Mouse (Mus musculus): Measurements from ENCODE around the gene H2-Eb2. TPM values are rescaled to one million over a fixed set of nuclear protein-coding genes. Genes with fewer than 3 reads are reported as not detected.
A peak's percentile ranks its signal among the peaks of the same experiment; 100 is the strongest.
"Not testable (repeated sequence)": the region's sequence is repeated elsewhere in the genome, so short reads cannot be mapped to it uniquely, and the experiment has no call there.

The H2-Eb2 gene
- polyA plus RNA-seq, 1 experiment from 2014 or later = not detected

DNA sequence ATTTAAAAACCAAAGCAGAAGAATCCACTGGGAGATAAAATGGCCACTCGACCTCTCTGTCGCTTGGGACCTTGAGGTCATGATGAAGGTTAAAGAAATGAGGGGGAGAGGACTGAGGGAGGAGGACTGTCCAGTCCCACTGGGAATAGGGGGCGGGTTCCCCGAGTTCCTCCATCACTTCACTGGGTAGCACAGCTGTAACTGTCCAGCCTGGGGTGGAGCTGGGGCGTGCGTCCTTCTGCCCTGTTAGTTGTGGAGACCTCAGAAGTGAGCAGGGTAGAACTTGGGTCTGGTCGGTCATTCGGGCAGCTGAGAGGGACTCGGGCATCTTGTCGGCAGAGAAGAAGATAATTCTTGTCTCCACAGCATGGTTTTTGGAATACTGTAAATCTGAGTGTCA, 16.2 kb upstream of the H2-Eb2 start:
- H3K36me3 ChIP-seq (replicated peaks) = no peaks in the 10 kb centered on the region
- peaks cover 11% of the 10 kb centered on the region for H3K27me3 ChIP-seq (ENCODE audit: poor library complexity, severe bottlenecking)
- peaks cover 11% of the 10 kb centered on the region for H3K4me1 ChIP-seq
- peak overlapping the region; percentile 82 for H3K27ac ChIP-seq
- H3K9me3 ChIP-seq = no peaks in the 10 kb centered on the region
- DNase-seq (ENCODE audit: extremely low spot score, low spot score) = no peak
- WGBS = 31% methylated on average over 10 of the region's 10 CpGs
- peak overlapping the region; percentile 68 for H3K4me3 ChIP-seq

- 21% methylated on average over 38 of the region's 38 CpGs for WGBS
- DNase-seq (ENCODE audit: extremely low spot score, low spot score) = peak; percentile 64
- Histone ChIP-seq H3K36me3 (replicated peaks) (no peaks in the 10 kb centered on the region), H3K27ac (peak overlapping the region; percentile 82), H3K9me3 (no peaks in the 10 kb centered on the region), H3K4me1 (peaks cover 11% of the 10 kb centered on the region), H3K27me3 (ENCODE audit: poor library complexity, severe bottlenecking) (peaks cover 11% of the 10 kb centered on the region), H3K4me3 (peak overlapping the region; percentile 68)
These were observed 15.6 kb upstream of the H2-Eb2 start for GRCm38 (mm10) chr17:34309683-34310385.

- H3K9me3 ChIP-seq; H3K4me3 ChIP-seq; H3K27ac ChIP-seq; DNase-seq (ENCODE audit: extremely low spot score, low spot score); H3K36me3 ChIP-seq (replicated peaks): not testable (repeated sequence)
- H3K27me3 ChIP-seq (ENCODE audit: poor library complexity, severe bottlenecking) = peaks cover 11% of the 10 kb centered on the region
- 91% methylated on average over 3 of the region's 3 CpGs for WGBS
- H3K4me1 ChIP-seq = peaks cover 11% of the 10 kb centered on the region
These were observed 14.9 kb upstream of the H2-Eb2 start for GRCm38 (mm10) chr17:34310526-34310925.

DNA sequence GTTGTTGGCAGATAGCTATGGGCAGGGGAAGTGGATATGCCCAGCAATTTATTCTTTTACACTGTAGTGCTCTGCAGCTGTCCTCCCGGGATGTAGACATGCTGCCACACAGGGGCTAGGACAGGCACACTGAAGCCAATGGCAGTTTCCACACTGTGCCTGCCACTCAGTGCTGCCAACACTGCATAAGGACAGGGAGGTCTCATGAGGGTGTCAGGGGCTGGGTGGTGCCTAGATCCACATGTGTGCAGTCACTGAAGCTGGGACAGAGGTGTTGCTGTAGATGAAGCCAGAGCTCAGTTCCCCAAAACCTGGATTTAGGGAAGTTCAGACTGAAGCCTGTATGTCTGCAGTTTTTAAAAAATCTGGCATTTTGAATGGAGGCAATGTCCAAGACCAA, 13.3 kb upstream of the H2-Eb2 start:
- Histone ChIP-seq H3K27ac (no peak overlapping the region), H3K4me1 (peaks cover 11% of the 10 kb centered on the region), H3K27me3 (ENCODE audit: poor library complexity, severe bottlenecking) (peaks cover 11% of the 10 kb centered on the region), H3K4me3 (no peak overlapping the region), H3K9me3 (no peaks in the 10 kb centered on the region), H3K36me3 (replicated peaks) (no peaks in the 10 kb centered on the region)
- DNase-seq (ENCODE audit: extremely low spot score, low spot score) = no peak
- WGBS = 91% methylated on average over 1 of the region's 1 CpGs

DNA sequence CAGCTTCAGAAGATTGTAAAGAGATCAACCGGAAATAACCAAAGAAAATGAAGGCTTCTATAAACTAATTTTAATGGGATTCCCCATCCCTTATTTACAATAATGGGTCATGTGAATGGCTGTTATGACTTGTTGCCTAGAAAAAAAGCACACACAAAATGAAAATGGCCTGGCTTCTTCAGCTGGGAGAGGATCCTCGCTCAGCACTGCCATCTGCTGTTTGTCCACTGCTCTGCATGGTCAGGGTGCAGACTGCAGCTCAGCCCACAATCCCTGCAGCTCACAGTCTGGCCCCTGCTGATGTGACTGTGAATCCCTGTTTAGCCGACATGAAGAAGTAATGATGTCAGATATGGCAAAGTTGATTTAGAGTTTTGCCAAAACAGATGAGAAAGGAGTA, 12.1 kb upstream of the H2-Eb2 start:
- 41% methylated on average over 3 of the region's 3 CpGs for WGBS
- DNase-seq (ENCODE audit: extremely low spot score, low spot score) = peak; percentile 67
- Histone ChIP-seq H3K9me3 (no peaks in the 10 kb centered on the region), H3K27me3 (ENCODE audit: poor library complexity, severe bottlenecking) (peaks cover 4% of the 10 kb centered on the region; the same call in 1 of the 2 replicates), H3K4me3 (no peak overlapping the region), H3K4me1 (peaks cover 11% of the 10 kb centered on the region), H3K36me3 (replicated peaks) (no peaks in the 10 kb centered on the region), H3K27ac (no peak overlapping the region)

DNA sequence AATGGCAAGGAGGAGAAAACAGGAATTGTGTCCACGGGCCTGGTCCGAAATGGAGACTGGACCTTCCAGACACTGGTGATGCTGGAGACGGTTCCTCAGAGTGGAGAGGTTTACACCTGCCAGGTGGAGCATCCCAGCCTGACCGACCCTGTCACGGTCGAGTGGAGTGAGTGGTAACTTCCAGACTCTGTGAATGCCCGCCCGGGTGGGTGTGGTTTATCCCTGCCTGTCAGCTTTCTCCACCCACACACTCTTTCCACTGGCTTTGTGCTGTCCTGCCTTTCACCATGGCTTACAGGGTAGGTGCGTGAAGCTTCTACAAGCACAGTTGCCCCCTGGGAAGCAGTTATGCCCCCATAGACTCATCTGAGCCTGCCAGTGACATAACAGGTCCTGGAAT, 11.2 kb upstream of the H2-Eb2 start:
- 72% methylated on average over 9 of the region's 9 CpGs for WGBS
- no peak for DNase-seq (ENCODE audit: extremely low spot score, low spot score)
- H3K27ac ChIP-seq = no peak overlapping the region
- H3K9me3 ChIP-seq = no peaks in the 10 kb centered on the region
- H3K4me3 ChIP-seq = no peak overlapping the region
- peaks cover 9% of the 10 kb centered on the region for H3K4me1 ChIP-seq
- no peaks in the 10 kb centered on the region for H3K36me3 ChIP-seq (replicated peaks)
- H3K27me3 ChIP-seq (ENCODE audit: poor library complexity, severe bottlenecking) = 0 out of 2 replicates have a peak, but pooled peaks cover under 1% of the 10 kb centered on the region

GRCm38 (mm10) chr17:34315512-34315911, 10.0 kb upstream of the H2-Eb2 start:
- DNase-seq (ENCODE audit: extremely low spot score, low spot score) = no peak
- no peak overlapping the region for H3K4me3 ChIP-seq
- no peaks in the 10 kb centered on the region for H3K36me3 ChIP-seq (replicated peaks)
- H3K27ac ChIP-seq = no peak overlapping the region
- H3K9me3 ChIP-seq = no peaks in the 10 kb centered on the region
- WGBS = 93% methylated on average over 1 of the region's 1 CpGs
- no peaks in the 10 kb centered on the region for H3K4me1 ChIP-seq
- no peaks in the 10 kb centered on the region for H3K27me3 ChIP-seq (ENCODE audit: poor library complexity, severe bottlenecking)

DNA sequence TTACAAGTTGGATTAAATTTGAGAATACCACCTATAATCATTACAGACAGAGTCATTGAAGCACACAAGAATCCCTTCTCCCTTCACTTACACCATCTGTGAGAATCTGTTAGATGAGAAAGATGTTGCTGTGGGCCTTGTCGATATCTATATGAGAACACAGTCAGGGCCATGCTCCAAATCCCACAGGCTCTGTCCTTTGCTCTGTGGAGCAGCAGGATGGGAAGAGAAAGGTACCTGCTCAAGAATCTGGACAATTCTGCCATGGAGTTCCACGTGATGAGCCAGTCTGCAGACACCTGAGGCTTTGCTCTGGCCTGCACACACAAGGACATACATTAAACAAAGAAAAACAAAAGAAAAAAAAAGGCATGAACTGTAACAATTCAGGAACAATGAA, 8.8 kb upstream of the H2-Eb2 start:
- H3K27ac ChIP-seq = no peak overlapping the region
- H3K27me3 ChIP-seq (ENCODE audit: poor library complexity, severe bottlenecking) = no peaks in the 10 kb centered on the region
- H3K36me3 ChIP-seq (replicated peaks) = no peaks in the 10 kb centered on the region
- no peak overlapping the region for H3K4me3 ChIP-seq
- no peak for DNase-seq (ENCODE audit: extremely low spot score, low spot score)
- no peaks in the 10 kb centered on the region for H3K9me3 ChIP-seq
- H3K4me1 ChIP-seq = no peaks in the 10 kb centered on the region
- WGBS = 78% methylated on average over 2 of the region's 2 CpGs

- Histone ChIP-seq H3K36me3 (replicated peaks) (no peaks in the 10 kb centered on the region), H3K4me3 (no peak overlapping the region), H3K4me1 (no peaks in the 10 kb centered on the region), H3K27me3 (ENCODE audit: poor library complexity, severe bottlenecking) (no peaks in the 10 kb centered on the region), H3K9me3 (no peaks in the 10 kb centered on the region), H3K27ac (no peak overlapping the region)
- WGBS = 37% methylated on average over 2 of the region's 2 CpGs
- DNase-seq (ENCODE audit: extremely low spot score, low spot score) = no peak
These were observed 8.2 kb upstream of the H2-Eb2 start for GRCm38 (mm10) chr17:34317275-34317674.

GRCm38 (mm10) chr17:34326373-34326772, 908 bp downstream of the H2-Eb2 start:
- DNase-seq (ENCODE audit: extremely low spot score, low spot score) = no peak
- no peak overlapping the region for H3K4me3 ChIP-seq
- no peak overlapping the region for H3K27ac ChIP-seq
- no peaks in the 10 kb centered on the region for H3K4me1 ChIP-seq
- WGBS = 86% methylated on average over 3 of the region's 3 CpGs
- H3K9me3 ChIP-seq = no peaks in the 10 kb centered on the region
- no peaks in the 10 kb centered on the region for H3K27me3 ChIP-seq (ENCODE audit: poor library complexity, severe bottlenecking)
- H3K36me3 ChIP-seq (replicated peaks) = no peaks in the 10 kb centered on the region

DNA sequence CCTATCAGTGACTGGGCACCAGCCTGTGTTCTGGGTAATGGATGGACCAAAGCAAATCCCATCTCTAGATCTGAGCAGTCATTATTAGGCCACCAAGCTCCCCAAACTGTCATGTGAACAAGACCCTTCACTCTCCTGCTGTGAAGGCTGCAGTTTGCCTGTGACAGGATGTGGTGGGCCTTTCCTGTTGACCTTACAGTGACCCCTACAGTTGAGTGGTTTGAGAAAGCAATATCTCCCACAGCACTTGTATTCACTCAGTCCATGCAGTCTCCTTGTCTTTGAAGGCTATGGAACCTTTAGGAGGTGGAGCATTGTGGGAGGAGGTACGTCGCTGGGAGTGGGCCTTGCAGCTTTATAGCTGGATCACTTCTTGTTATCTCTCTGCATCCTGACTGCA, 4.3 kb downstream of the H2-Eb2 start:
- Histone ChIP-seq H3K36me3 (replicated peaks) (no peaks in the 10 kb centered on the region), H3K4me3 (no peak overlapping the region), H3K9me3 (no peaks in the 10 kb centered on the region), H3K27me3 (ENCODE audit: poor library complexity, severe bottlenecking) (no peaks in the 10 kb centered on the region), H3K27ac (no peak overlapping the region), H3K4me1 (no peaks in the 10 kb centered on the region)
- WGBS = 82% methylated on average over 2 of the region's 2 CpGs
- no peak for DNase-seq (ENCODE audit: extremely low spot score, low spot score)

DNA sequence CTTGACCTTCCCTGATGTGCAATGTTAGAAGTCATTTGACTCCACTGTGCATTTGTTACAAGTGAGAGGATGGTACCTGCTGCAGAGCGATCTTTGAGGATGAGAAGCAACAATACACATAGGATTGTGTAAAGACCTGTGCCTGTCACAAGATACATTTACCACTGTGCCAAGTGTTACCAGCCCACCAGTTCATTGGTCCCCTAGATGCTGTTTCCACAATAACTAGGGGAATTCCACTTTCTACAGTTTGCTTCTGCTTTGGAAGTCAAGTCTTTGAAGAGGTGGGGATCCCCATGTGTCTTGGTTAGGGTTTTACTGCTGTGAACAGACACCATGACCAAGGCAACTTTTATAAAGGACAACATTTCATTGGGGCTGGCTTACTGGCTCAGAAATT, 5.7 kb downstream of the H2-Eb2 start:
- no peaks in the 10 kb centered on the region for H3K9me3 ChIP-seq
- H3K36me3 ChIP-seq (replicated peaks) = no peaks in the 10 kb centered on the region
- no peak for DNase-seq (ENCODE audit: extremely low spot score, low spot score)
- H3K27me3 ChIP-seq (ENCODE audit: poor library complexity, severe bottlenecking) = no peaks in the 10 kb centered on the region
- no peaks in the 10 kb centered on the region for H3K4me1 ChIP-seq
- WGBS = 97% methylated on average over 1 of the region's 1 CpGs
- no peak overlapping the region for H3K4me3 ChIP-seq
- H3K27ac ChIP-seq = no peak overlapping the region

GRCm38 (mm10) chr17:34340619-34341402, 15.3 kb downstream of the H2-Eb2 start:
- no peaks in the 10 kb centered on the region for H3K27me3 ChIP-seq (ENCODE audit: poor library complexity, severe bottlenecking)
- DNase-seq (ENCODE audit: extremely low spot score, low spot score) = no peak
- H3K4me1 ChIP-seq = no peaks in the 10 kb centered on the region
- no peak overlapping the region for H3K27ac ChIP-seq
- H3K36me3 ChIP-seq (replicated peaks) = no peaks in the 10 kb centered on the region
- WGBS = 53% methylated on average over 3 of the region's 3 CpGs
- H3K9me3 ChIP-seq = no peaks in the 10 kb centered on the region
- H3K4me3 ChIP-seq = no peak overlapping the region
